ENCODE assay signal across 29 mouse cellular contexts in the genomic region with DNA sequence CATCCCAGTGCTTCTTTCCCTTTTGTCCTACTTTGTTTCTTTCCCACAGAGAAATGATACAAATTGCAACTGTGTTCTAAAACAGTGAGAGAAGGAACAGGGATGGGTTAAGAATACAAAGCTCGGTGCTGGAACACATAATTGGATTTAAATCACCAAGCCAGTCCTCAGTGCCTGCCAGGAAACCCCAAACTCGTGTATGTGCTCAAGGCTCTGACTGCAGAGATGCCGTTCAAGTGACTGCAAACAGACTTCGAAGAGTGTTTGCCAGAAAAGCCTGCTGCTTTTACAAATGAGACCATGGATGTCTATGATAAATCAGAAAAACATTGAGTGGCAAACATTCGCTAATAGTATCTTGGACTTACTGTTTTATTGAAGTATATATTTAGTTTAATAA.
DNase-seq lines count a peak whose midpoint lies in the region; ATAC-seq and TF ChIP-seq lines count a peak whose summit lies in the region.
"Had no signal": no experiment of that assay in that cellular context is flagged by ENCODE, and none has a peak within 500 bp of the region (broad histone marks: within the 10 kb centered on the region; RNA-seq: fewer than 3 reads in every experiment).

No protein-coding gene starts in this region.

- no peaks in the 10 kb centered on the region for H3K9me3 ChIP-seq in hindbrain, postnatal 0 days (ENCODE audit: low read length)
- no peaks in the 10 kb centered on the region for H3K9me3 ChIP-seq in hindbrain, embryonic 10.5 days
- no peaks in the 10 kb centered on the region for H3K9me3 ChIP-seq in limb, embryonic 10.5 days (replicated peaks)
- H3K9me3 ChIP-seq: embryonic facial prominence, embryonic 12.5 days; forebrain, embryonic 15.5 days; G1E; hindbrain, embryonic 12.5 days; lung, embryonic 15.5 days; midbrain, embryonic 10.5 days; neural tube, embryonic 13.5 days; stomach, embryonic 15.5 days had no signal

- peaks cover 3% of the 10 kb centered on the region; the same call in 1 of the 2 replicates for H3K4me1 ChIP-seq in hindbrain, postnatal 0 days (ENCODE audit: insufficient read depth, low read length)
- peaks cover 11% of the 10 kb centered on the region for H3K4me1 ChIP-seq in hindbrain, embryonic 10.5 days (replicated peaks)
- peaks cover 83% of the 10 kb centered on the region for H3K4me1 ChIP-seq in limb, embryonic 10.5 days
- H3K4me1 ChIP-seq: neural tube, embryonic 13.5 days; stomach, embryonic 15.5 days had no signal

- no peak overlapping the region for H3K27ac ChIP-seq in hindbrain, postnatal 0 days
- no peak overlapping the region for H3K27ac ChIP-seq in hindbrain, embryonic 10.5 days
- H3K27ac ChIP-seq in limb, embryonic 10.5 days, result peak overlapping the region; percentile 68
- H3K27ac ChIP-seq in gastrocnemius, adult 2 months, result no peak overlapping the region
- H3K27ac ChIP-seq: forebrain, embryonic 15.5 days; hindbrain, embryonic 12.5 days; liver, embryonic 14.5 days; lung, embryonic 15.5 days; midbrain, embryonic 10.5 days; neural tube, embryonic 13.5 days; stomach, embryonic 15.5 days had no signal

- H3K4me2 ChIP-seq in hindbrain, postnatal 0 days (ENCODE audit: low read depth, low read length), result no peak overlapping the region
- H3K4me2 ChIP-seq: embryonic facial prominence, embryonic 12.5 days; forebrain, embryonic 15.5 days; hindbrain, embryonic 12.5 days; lung, embryonic 15.5 days; neural tube, embryonic 13.5 days; stomach, embryonic 15.5 days had no signal

- H3K36me3 ChIP-seq in hindbrain, postnatal 0 days (ENCODE audit: insufficient read depth, low read length), result no peaks in the 10 kb centered on the region
- H3K36me3 ChIP-seq in hindbrain, embryonic 10.5 days, result no peaks in the 10 kb centered on the region
- H3K36me3 ChIP-seq in limb, embryonic 10.5 days, result no peaks in the 10 kb centered on the region
- H3K36me3 ChIP-seq: embryonic facial prominence, embryonic 12.5 days; forebrain, embryonic 15.5 days; hindbrain, embryonic 12.5 days; lung, embryonic 15.5 days; midbrain, embryonic 10.5 days; neural tube, embryonic 13.5 days; stomach, embryonic 15.5 days had no signal

- no peak overlapping the region for H3K4me3 ChIP-seq in hindbrain, postnatal 0 days (ENCODE audit: low read length)
- H3K4me3 ChIP-seq in hindbrain, embryonic 10.5 days, result no peak overlapping the region
- H3K4me3 ChIP-seq in limb, embryonic 10.5 days, result no peak overlapping the region
- H3K4me3 ChIP-seq in gastrocnemius, adult 2 months, result no peak overlapping the region
- H3K4me3 ChIP-seq: embryonic facial prominence, embryonic 12.5 days; forebrain, embryonic 15.5 days; hindbrain, embryonic 12.5 days; lung, embryonic 15.5 days; midbrain, embryonic 10.5 days; myocyte; neural tube, embryonic 13.5 days; stomach, embryonic 15.5 days had no signal

- peak; percentile 14 for DNase-seq in embryo, embryonic 11 days
- no peak for DNase-seq in embryo, embryonic 9.5 days (ENCODE audit: extremely low spot score)
- DNase-seq in hindbrain, postnatal 0 days (ENCODE audit: low spot score), result peak; percentile 8
- no peak for DNase-seq in hindbrain, embryonic 10.5 days (ENCODE audit: low spot score)
- peak; percentile 17 for DNase-seq in NIH3T3 (ENCODE audit: low read depth)
- no peak for DNase-seq in limb, embryonic 10.5 days (ENCODE audit: low spot score)
- DNase-seq in gastrocnemius, postnatal 25 days, result no peak
- DNase-seq in gastrocnemius, adult 2 months, result no peak
- DNase-seq: adrenal gland, postnatal 10 days; cerebellum, adult 11-12 months; heart, postnatal 14 days; kidney, adult 8-10 months; kidney, postnatal 14 days; liver; right cerebral cortex, postnatal 14 days; thymus, postnatal 25 days had no signal

- WGBS in hindbrain, postnatal 0 days, result 45% methylated on average over 5 of the region's 5 CpGs
- WGBS in hindbrain, embryonic 10.5 days, result 70% methylated on average over 5 of the region's 5 CpGs
- WGBS in limb, embryonic 10.5 days, result 49% methylated on average over 5 of the region's 5 CpGs

- TF ChIP-seq CTCF in hindbrain, postnatal 0 days (IDR thresholded peaks at IDR 0.05; ENCODE audit: low read depth), result no peak
- TF ChIP-seq CTCF in gastrocnemius, adult 2 months (IDR thresholded peaks at IDR 0.05), result no peak

- ATAC-seq in hindbrain, postnatal 0 days, result no peak
- ATAC-seq: forebrain, embryonic 15.5 days; intestine, embryonic 16.5 days; midbrain, embryonic 16.5 days; Patski had no signal

- H3K27me3 ChIP-seq in hindbrain, postnatal 0 days (ENCODE audit: insufficient read depth, low read length), result no peaks in the 10 kb centered on the region
- H3K27me3 ChIP-seq in hindbrain, embryonic 10.5 days (ENCODE audit: insufficient read depth, poor library complexity, severe bottlenecking), result no peaks in the 10 kb centered on the region
- H3K27me3 ChIP-seq in limb, embryonic 10.5 days (ENCODE audit: low read depth, poor library complexity, severe bottlenecking), result no peaks in the 10 kb centered on the region
- H3K27me3 ChIP-seq: embryonic facial prominence, embryonic 12.5 days; forebrain, embryonic 15.5 days; hindbrain, embryonic 12.5 days; lung, embryonic 15.5 days; neural tube, embryonic 13.5 days; Patski; stomach, embryonic 15.5 days had no signal

- H3K9ac ChIP-seq in hindbrain, postnatal 0 days (replicated peaks; ENCODE audit: low read length), result no peak overlapping the region
- H3K9ac ChIP-seq: embryonic facial prominence, embryonic 12.5 days; forebrain, embryonic 15.5 days; hindbrain, embryonic 12.5 days; liver, embryonic 14.5 days; lung, embryonic 15.5 days; neural tube, embryonic 13.5 days; stomach, embryonic 15.5 days had no signal

- intact Hi-C loops in gastrocnemius, adult 2 months (cut with DNase I), result no loop called here

Comparison
In these comparisons a context has a peak if more than half of its experiments do, and no peak if none do; other contexts are left out.
1. DNase-seq: peak in embryo, embryonic 11 days (single experiment), hindbrain, postnatal 0 days (single experiment) and NIH3T3 (single experiment); none in embryo, embryonic 9.5 days (single experiment), hindbrain, embryonic 10.5 days (single experiment), limb, embryonic 10.5 days (single experiment), gastrocnemius, postnatal 25 days (single experiment) and gastrocnemius, adult 2 months (single experiment).